Mouse (Mus musculus) left cerebral cortex, postnatal 4 days (tissue): Measurements from ENCODE around the gene Grhpr. TPM values are rescaled to one million over a fixed set of nuclear protein-coding genes. Genes with fewer than 3 reads are reported as not detected.
A peak's percentile ranks its signal among the peaks of the same experiment; 100 is the strongest.
"Not testable (repeated sequence)": the region's sequence is repeated elsewhere in the genome, so short reads cannot be mapped to it uniquely, and the experiment has no call there.

ENCODE experiments used
- DNase-seq: peaks from one replicate; pipeline ENCODE4 v3.0.0-alpha.2; 2022
- intact Hi-C: fragments of 180-260 bp; cut with DNase I; formaldehyde crosslinking; loops from one replicate; pipeline ENCODE4 v1.15.1; 2025
- total RNA-seq, 2 experiments: library from RNA; stranded (reverse); gene quantifications; 2 replicates each; pipeline ENCODE4 v1.2.3; 2021

Gene Grhpr
- total RNA-seq, 2 experiments from 2014 or later: 9.8 to 12.0 TPM

DNA sequence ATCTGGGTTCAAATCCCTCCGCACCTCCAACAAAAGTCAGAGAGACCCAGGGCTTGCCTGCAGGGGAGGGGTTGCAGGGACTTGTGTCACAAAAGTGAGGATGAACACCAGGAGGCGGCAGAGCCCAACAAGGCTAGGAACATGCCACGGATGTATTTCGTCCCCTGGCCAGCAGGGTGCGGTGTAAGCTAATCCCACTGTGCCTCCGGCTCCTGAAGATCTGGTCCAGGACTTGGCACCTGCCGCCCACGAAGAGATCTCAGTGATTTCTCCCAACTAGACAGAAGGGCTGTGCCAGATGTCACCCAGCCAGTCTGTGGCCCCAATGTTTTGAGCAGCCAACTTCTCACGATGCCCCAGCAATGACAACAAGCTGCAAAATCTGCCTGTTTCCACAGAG is 7.7 kb upstream of the Grhpr start:
- intact Hi-C loops: no loop called here
- peak; percentile 96 for DNase-seq

DNA sequence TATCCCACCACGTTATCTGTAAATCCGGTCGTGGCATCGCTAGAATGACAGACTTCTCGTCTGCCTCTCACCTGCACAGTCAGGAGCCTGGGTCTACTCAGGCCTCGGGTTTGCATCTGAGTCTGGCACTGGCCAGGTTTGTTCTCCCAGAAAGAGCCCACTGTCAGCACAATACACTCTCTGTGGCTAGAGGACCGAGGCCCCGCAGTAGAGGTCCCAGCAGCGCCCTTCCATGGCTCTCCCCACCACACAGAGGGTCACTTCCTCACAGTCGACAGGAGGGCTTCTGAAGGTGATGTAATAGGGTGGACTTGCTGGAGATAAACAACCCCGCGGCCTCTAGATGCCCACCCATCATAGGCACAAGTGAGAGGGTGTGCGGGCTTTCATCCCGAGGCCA is 7.3 kb upstream of the Grhpr start:
- no peak for DNase-seq
- intact Hi-C loops: no loop called here

DNA sequence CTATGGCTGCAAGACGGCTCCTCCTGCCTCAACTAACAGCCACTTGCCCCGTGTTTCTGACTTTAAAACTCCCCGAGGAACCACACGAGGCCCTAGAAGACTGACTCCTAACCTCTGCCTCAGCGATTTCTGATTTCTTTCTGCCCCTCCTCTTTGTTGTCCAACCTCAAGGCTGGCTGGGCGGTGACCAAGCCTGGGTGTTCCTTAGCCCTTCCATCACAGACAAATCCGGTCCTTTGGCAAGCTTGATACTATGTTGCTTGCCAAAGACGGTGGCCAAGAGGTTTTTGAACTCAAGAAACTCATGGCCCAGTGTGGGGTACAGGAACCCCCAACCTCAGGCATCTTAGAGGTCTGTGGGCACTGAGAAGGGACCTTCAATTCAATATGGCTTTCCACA is 6.9 kb upstream of the Grhpr start:
- DNase-seq: no peak
- intact Hi-C loops: no loop called here

DNA sequence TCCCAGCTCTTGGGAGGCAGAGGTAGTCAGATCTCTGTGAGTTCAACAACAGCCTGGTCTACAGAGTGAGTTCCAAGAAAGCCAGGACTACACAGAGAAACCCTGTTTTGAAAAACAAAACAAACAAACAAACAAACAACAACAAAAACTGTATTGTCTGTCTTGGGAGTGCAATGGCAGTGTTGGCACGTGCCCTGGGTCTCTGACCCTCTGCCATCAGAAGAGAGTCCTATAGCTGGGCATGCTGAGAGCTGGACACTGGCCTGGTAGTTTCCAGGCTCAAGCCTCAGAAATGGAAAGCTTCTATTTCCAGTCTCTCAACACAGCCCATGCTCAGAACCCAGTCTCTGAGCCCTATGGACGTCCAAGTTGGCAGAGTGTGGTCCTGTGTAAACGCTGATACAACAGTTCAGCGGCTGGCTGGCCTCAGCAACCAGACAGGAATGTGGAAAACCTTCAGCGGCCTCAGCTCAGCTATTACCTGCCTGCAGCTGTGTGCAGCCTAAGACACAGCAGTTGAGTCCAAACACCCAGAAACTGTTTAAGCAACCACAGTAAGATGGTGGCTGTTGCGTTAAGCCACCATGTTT is 5.1 kb upstream of the Grhpr start:
- intact Hi-C loops: no loop called here
- DNase-seq: no peak

GRCm38 (mm10) chr4:44976921-44977710 is 4.1 kb upstream of the Grhpr start:
- DNase-seq: no peak
- intact Hi-C loops: no loop called here

GRCm38 (mm10) chr4:44978175-44978574 is 3.0 kb upstream of the Grhpr start:
- DNase-seq: no peak
- intact Hi-C loops: no loop called here

DNA sequence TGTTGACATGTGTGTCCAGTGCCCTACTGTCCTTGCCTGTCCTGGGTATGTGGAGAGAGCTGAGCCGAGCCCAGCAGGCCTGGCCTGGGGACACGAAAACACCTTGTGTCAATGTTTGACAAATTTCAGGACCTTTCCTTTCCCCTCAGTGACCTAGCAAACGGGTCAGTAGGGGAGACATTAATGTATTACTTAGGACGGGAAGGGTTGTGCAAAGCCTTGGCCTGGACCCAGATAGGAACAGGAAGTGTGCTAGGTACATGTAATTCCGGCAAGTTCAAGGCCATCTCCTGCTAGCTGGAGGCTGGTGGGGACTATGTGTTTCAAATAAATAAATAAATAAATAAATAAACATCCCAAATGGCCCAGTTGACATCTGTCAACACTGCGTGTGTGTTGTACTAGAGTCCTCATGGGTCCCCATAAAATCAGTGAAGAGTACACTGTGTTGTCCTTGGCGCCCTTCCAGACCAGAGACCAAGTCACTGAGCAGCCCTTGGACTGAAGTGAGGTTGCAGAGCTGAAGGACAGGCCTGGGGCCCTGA is 1.3 kb upstream of the Grhpr start:
- intact Hi-C loops: no loop called here
- no peak for DNase-seq

DNA sequence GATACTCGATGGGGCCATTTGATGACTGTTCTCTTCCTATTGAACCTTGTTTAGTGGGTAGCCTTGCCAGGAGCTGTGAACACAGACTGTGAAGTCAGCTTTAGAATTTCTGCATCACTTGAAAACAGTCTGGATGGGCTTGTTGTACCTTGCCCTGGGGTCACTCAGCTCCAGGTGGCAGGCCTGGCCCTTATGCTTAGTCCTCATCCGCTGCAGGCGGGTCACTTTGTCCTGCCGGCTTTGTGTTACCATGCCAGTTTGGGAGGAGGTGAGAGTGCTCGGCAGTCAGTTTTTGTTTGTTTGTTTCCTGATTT is 736 bp downstream of the Grhpr start:
- DNase-seq: no peak
- intact Hi-C loops: no loop called here

- DNase-seq: no peak
- intact Hi-C loops: no loop called here
These were observed 1.4 kb downstream of the Grhpr start for GRCm38 (mm10) chr4:44982440-44983130.

DNA sequence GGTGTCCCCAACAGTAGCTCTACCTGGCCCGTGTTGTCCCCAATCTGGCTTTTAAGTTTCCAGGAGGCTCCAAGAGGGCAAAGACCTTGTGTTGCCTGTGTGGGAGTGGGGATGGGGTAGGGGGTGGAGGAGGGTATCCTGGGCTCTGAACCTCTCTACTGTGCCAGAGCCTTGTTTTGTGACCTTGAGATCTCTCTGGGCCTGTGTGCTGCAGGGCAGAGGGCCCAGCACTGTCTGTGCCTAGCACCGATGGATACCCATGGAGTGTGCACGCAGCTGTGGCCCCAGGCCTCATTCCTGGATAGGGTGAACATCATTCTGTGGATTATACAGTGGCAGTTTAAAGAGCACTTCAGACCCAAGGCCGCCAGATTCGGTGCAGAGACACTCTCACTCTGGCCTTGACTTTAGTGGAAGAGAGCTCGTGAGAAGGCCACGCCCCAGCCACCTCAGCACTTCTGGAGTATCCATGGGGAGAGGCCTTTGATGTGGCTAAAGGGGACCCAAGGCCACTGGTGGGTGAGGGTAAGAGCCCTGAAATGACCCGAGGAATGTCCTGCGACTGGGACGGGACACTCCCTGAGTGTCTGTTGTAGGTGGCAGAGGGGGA is 2.0 kb downstream of the Grhpr start:
- intact Hi-C loops: no loop called here
- DNase-seq: no peak

DNA sequence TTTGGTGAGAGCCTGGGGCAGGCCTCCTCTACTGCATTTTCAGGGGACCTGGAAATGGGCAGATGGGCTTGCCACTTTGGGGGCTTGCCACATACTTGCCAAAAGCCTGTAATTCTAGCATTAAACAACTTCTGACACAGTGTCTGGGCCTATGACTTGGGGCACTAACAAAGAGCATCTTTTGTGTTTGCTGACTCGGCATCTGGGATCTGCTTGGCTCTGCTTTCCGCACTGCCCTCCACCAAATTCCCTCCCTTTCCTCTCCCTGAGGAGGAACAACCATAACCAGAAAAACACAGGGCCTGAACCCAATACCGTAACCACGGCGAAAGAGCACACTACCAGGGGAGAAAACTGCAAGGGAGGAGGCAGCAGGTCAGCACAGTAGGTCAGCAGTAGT is 9.4 kb downstream of the Grhpr start:
- no peak for DNase-seq
- intact Hi-C loops: no loop called here

- intact Hi-C loops, DNase-seq: not testable (repeated sequence)
These were observed 11.1 kb downstream of the Grhpr start for GRCm38 (mm10) chr4:44992330-44992729.

DNA sequence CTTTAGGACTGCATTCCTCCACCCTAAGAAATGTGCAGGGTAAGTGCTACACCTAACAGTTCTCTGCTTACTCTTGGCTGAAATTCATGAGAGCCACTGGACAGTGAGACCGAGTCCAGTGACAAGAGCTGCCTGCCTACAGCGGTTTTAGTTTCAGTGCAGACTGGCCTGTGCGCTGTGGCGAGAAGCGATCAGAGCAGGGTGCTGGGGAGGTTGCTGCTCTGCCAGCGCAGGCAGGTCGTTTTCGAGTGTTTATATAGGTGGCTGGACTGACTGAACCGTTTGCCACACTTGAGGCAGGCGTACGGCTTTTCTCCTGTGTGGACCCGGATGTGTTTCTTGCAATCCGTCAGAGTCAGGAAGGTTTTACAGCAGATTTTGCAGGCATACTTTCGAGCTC is 12.0 kb downstream of the Grhpr start:
- DNase-seq, intact Hi-C loops: not testable (repeated sequence)

DNA sequence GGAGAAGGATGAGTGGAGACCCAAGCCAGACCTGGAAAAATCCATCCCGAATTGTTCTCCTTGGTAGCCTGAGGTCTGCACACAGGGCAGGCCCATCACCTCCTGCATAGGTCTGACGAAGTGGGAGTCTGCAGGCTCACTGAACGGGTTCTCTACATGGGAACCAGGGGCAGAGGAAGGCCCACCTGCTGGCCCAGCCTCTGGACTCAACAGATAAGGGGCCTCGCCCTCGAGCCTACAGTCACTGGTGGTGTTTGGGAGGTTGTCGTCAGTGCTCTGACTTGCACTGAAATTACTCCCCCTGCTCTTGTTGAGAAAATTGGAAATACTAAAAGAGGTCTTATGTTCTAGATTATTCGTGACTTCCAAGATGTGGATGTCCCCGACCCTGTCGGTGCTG is 12.7 kb downstream of the Grhpr start:
- intact Hi-C loops: no loop called here
- no peak for DNase-seq

- DNase-seq: no peak
These were observed 13.6 kb downstream of the Grhpr start for GRCm38 (mm10) chr4:44994776-44995175.

DNA sequence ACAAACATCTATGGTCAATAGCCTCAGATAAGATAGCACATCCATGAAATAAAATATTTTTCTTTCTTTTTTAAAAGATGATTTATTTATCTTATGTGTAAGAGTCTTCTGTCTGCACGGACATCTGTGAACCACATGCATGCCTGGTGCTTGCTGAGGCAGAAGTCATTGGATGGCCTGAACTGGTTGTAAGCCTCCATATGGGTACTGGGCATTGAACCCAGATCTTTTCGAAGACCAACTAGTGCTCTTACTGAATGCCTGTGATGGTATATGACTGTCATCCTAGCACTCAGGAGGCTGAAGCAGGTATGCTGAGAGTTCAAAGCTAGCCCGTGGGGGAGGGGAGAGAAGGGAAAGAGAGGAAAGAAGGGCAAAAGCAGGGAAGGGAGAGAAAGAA is 16.9 kb downstream of the Grhpr start:
- intact Hi-C loops: no loop called here
- no peak for DNase-seq

More at GRCm38 (mm10) chr4:44994776-44995175, 13.6 kb downstream of the Grhpr start:
- intact Hi-C loops: no loop called here

GRCm38 (mm10) chr4:45000001-45000400 is 18.8 kb downstream of the Grhpr start:
- intact Hi-C loops: no loop called here

DNA sequence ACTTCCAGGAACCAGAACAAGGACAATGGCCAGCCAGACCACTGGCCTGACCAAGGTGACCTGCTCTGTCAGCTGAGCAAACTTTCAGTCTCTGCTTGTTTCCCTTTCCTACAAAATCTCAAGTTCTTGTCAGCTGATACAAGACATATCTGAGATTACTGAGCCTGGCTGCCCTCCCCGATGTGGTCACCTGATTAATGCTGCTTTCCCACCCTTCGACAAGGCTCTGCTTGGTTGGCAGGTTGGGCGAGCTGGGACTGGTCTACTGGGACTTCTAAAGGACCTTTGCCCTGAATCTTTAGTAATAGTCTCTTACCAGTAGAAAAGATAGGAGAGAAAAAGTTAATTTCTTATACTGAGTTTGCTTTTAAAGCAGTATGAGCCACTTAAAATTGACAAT is 24.3 kb downstream of the Grhpr start:
- no peak for DNase-seq
- intact Hi-C loops: no loop called here

More at GRCm38 (mm10) chr4:45000001-45000400, 18.8 kb downstream of the Grhpr start:
- DNase-seq: no peak

DNA sequence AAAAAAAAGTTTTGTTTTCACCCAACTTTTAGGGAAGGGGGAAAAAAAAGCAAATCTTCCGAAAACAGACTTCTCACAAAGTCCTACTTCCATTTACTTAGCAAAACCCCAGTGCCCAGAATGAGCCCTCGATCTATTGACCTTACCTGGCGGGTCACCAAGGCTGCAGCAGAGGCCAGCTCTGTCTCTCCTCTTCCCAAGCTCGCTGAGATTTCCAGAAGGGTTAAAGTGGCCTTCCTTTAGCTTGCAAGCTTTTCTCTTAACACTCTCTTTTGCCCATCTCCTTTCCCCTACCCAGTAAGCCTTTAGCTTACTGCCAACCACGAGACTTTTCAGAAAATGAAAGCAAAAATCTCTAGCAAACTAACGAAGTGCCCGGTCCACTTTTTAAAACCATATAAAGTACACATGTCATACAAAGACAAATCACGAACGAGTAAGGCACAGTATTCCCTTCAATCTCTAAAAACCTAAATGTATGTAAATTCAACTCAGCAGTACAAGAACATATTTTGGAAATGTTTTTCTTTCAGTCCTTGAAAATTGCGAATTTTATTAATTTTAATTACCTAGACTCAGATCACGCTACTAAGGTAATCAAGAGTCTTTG is 29.7 kb downstream of the Grhpr start:
- intact Hi-C loops: no loop called here
- DNase-seq: no peak

GRCm38 (mm10) chr4:45011581-45012104 is 30.4 kb downstream of the Grhpr start:
- intact Hi-C loops: no loop called here
- no peak for DNase-seq
